In genomic region chr2:120284705-120285104, GRCm38 (mm10) we compare ENCODE assay signal across 24 mouse cellular contexts. TPM values are rescaled to one million over a fixed set of nuclear protein-coding genes. Genes with fewer than 3 reads are reported as not detected.
"Had no signal": no experiment of that assay in that cellular context is flagged by ENCODE, and none has a peak within 500 bp of the region (broad histone marks: within the 10 kb centered on the region; RNA-seq: fewer than 3 reads in every experiment).

No protein-coding gene starts in this region.

- H3K27ac ChIP-seq: kidney, postnatal 0 days; layer of hippocampus, adult 2 months; limb, embryonic 10.5 days; limb, embryonic 13.5 days; liver, embryonic 13.5 days; lung, embryonic 15.5 days; macrophage; midbrain, embryonic 12.5 days; midbrain, embryonic 15.5 days; neural tube, embryonic 12.5 days; neural tube, embryonic 15.5 days; stomach, embryonic 15.5 days had no signal

- H3K36me3 ChIP-seq: limb, embryonic 10.5 days; limb, embryonic 13.5 days; liver, embryonic 13.5 days; lung, embryonic 15.5 days; midbrain, embryonic 12.5 days; midbrain, embryonic 15.5 days; neural tube, embryonic 12.5 days; neural tube, embryonic 15.5 days; stomach, embryonic 15.5 days had no signal

- H3K4me2 ChIP-seq: limb, embryonic 13.5 days; liver, embryonic 13.5 days; lung, embryonic 15.5 days; midbrain, embryonic 12.5 days; midbrain, embryonic 15.5 days; neural tube, embryonic 12.5 days; neural tube, embryonic 15.5 days; stomach, embryonic 15.5 days had no signal

- H3K27me3 ChIP-seq: limb, embryonic 13.5 days; liver, embryonic 13.5 days; lung, embryonic 15.5 days; midbrain, embryonic 12.5 days; midbrain, embryonic 15.5 days; neural tube, embryonic 12.5 days; neural tube, embryonic 15.5 days; stomach, embryonic 15.5 days had no signal

- H3K4me1 ChIP-seq: limb, embryonic 10.5 days; liver, embryonic 13.5 days; lung, embryonic 15.5 days; midbrain, embryonic 12.5 days; midbrain, embryonic 15.5 days; neural tube, embryonic 12.5 days; neural tube, embryonic 15.5 days; stomach, embryonic 15.5 days had no signal

- ATAC-seq: midbrain, embryonic 15.5 days had no signal

- H3K9me3 ChIP-seq: limb, embryonic 10.5 days; limb, embryonic 13.5 days; liver, embryonic 13.5 days; lung, embryonic 15.5 days; midbrain, embryonic 12.5 days; midbrain, embryonic 15.5 days; neural tube, embryonic 12.5 days; neural tube, embryonic 15.5 days; stomach, embryonic 15.5 days had no signal

- H3K4me3 ChIP-seq: layer of hippocampus, adult 2 months; limb, embryonic 10.5 days; limb, embryonic 13.5 days; liver, embryonic 13.5 days; lung, embryonic 15.5 days; midbrain, embryonic 12.5 days; midbrain, embryonic 15.5 days; neural tube, embryonic 12.5 days; neural tube, embryonic 15.5 days; stomach, embryonic 15.5 days had no signal

- DNase-seq: kidney, adult 2 months; layer of hippocampus, adult 9-11 months; liver, embryonic 13.5 days; lung, adult 18-20 months; lung, postnatal 10 days; right cerebral cortex, adult 18-20 months; right cerebral cortex, postnatal 14 days; right cerebral cortex, postnatal 4 days; thymus, adult 2 months; thymus, postnatal 14 days; thymus, postnatal 4 days had no signal

- H3K9ac ChIP-seq: limb, embryonic 13.5 days; liver, embryonic 13.5 days; lung, embryonic 15.5 days; midbrain, embryonic 12.5 days; midbrain, embryonic 15.5 days; neural tube, embryonic 12.5 days; neural tube, embryonic 15.5 days; stomach, embryonic 15.5 days had no signal

RNA-seq across cellular contexts. Expression of gene Pla2g4d, which starts 4.3 kb away (rescaled TPM):
- polyA plus RNA-seq: kidney, adult 2 months; kidney, embryonic 14.5 days; large intestine, adult 2 months; liver, embryonic 13.5 days; lung, embryonic 15.5 days; macrophage; midbrain, embryonic 12.5 days; stomach, embryonic 15.5 days had no signal

RNA-seq across cellular contexts. Expression of gene Pla2g4f, which starts 29.3 kb away (rescaled TPM):
- polyA plus RNA-seq: kidney, embryonic 14.5 days; limb, embryonic 10.5 days; liver, embryonic 13.5 days; macrophage; midbrain, embryonic 15.5 days; neural tube, embryonic 12.5 days had no signal

RNA-seq across cellular contexts. Expression of gene Pla2g4e, which starts 39.6 kb away (rescaled TPM):
- polyA plus RNA-seq: kidney, embryonic 14.5 days; kidney, postnatal 0 days; large intestine, adult 2 months; limb, embryonic 10.5 days; liver, embryonic 13.5 days; macrophage had no signal
